In the genomic region with DNA sequence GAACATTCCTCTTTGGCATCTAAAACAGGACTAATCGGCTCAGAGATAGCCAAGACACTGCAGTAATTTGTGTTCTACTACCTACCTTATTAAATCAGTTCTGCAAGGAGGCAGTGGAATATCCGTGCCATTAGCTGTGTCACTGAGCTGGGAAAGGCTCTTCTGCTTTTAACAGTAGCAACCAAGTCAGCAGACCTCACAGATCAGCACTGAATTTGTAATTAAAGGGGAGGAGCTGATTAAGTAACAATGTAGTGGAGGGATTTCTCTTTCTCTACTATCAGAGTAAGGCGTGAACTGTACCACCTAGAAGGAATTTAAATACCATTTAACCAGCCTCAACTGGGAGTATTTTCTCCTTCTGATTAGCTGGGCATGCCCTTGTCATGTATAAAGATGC, we compare ENCODE assay signal across 14 mouse cellular contexts.
"Had no signal": no experiment of that assay in that cellular context is flagged by ENCODE, and none has a peak within 500 bp of the region (broad histone marks: within the 10 kb centered on the region; RNA-seq: fewer than 3 reads in every experiment).

No protein-coding gene starts in this region.

- H3K4me1 ChIP-seq: limb, embryonic 15.5 days; liver, embryonic 12.5 days; midbrain, embryonic 13.5 days; neural tube, embryonic 12.5 days; stomach, embryonic 15.5 days had no signal

- H3K4me2 ChIP-seq: limb, embryonic 15.5 days; liver, embryonic 12.5 days; lung, embryonic 14.5 days; midbrain, embryonic 13.5 days; neural tube, embryonic 12.5 days; stomach, embryonic 15.5 days had no signal

- H3K27ac ChIP-seq: kidney, postnatal 0 days; limb, embryonic 15.5 days; liver, embryonic 12.5 days; midbrain, embryonic 13.5 days; neural tube, embryonic 12.5 days; stomach, embryonic 15.5 days had no signal

- H3K36me3 ChIP-seq: limb, embryonic 15.5 days; liver, embryonic 12.5 days; midbrain, embryonic 13.5 days; neural tube, embryonic 12.5 days; stomach, embryonic 15.5 days had no signal

- H3K27me3 ChIP-seq: limb, embryonic 15.5 days; liver, embryonic 12.5 days; midbrain, embryonic 13.5 days; neural tube, embryonic 12.5 days; stomach, embryonic 15.5 days had no signal

- DNase-seq: kidney, adult 11 months; kidney, adult 9 months; kidney, postnatal 36 days; lung, embryonic 14.5 days; lung, postnatal 10 days; right cerebral cortex, postnatal 14 days; thymus, postnatal 4 days had no signal

- H3K9ac ChIP-seq: limb, embryonic 15.5 days; liver, embryonic 12.5 days; lung, embryonic 14.5 days; midbrain, embryonic 13.5 days; neural tube, embryonic 12.5 days; stomach, embryonic 15.5 days had no signal

- ATAC-seq: liver, embryonic 12.5 days; midbrain, embryonic 13.5 days had no signal

- H3K9me3 ChIP-seq: limb, embryonic 15.5 days; midbrain, embryonic 13.5 days; neural tube, embryonic 12.5 days; stomach, embryonic 15.5 days had no signal

- H3K4me3 ChIP-seq: limb, embryonic 15.5 days; liver, embryonic 12.5 days; midbrain, embryonic 13.5 days; myocyte; neural tube, embryonic 12.5 days; stomach, embryonic 15.5 days had no signal
